Mouse (Mus musculus): ENCODE data around the gene Trhr2. TPM values are rescaled to one million over a fixed set of nuclear protein-coding genes. Genes with fewer than 3 reads are reported as not detected.

Gene Trhr2
- polyA plus RNA-seq, 1 experiment = 0.09 TPM

DNA sequence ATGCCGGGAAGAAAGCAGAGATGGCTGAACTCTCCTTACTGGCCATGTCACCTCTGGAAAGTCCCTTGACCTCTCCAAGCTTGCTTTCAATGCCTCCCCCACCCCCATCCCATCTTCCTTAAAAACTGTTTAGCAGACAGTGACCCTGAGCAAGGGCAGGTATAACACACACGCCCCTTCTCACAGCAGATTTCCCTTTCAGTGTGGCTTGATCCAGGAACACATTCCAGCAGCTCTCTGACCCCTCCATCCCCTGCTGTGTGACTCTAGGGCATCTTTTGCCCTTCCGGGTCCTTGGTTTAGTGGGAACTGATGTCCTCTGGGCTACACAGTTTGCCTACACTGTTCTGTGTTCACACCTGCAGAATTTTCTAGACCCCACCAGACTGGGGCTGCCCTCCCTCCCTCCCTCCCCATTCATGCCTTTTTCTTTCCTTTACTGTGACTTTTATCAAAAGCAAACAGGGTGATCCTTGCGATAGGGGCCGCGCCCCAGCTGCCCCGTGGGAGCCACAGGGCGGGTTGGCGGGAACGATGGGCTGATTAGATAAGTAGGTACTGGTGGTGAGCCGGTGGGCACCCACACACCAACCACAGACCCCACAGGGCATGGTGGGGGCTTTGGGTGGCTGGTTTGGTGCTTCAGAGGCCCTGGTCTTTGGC lies 41.4 kb downstream of the Trhr2 start:
- H3K36me3 ChIP-seq (ENCODE audit: control insufficient read depth, insufficient read depth, low read length) = 0 out of 2 replicates have a peak, but pooled peaks cover 2% of the 10 kb centered on the region
- peak overlapping the region; percentile 91 for H3K27ac ChIP-seq (ENCODE audit: insufficient read depth, low read depth, low read length)
- peaks cover 85% of the 10 kb centered on the region for H3K4me1 ChIP-seq (ENCODE audit: control insufficient read depth, insufficient read depth, insufficient read length, low read length)
- WGBS = 33% methylated on average over 11 of the region's 11 CpGs
- no peak overlapping the region for H3K4me3 ChIP-seq (ENCODE audit: low read depth, low read length)
- TF ChIP-seq POLR2A (IDR thresholded peaks at IDR 0.05; ENCODE audit: low read depth, low read length) = no peak
- no peak for TF ChIP-seq CTCF (IDR thresholded peaks at IDR 0.05; ENCODE audit: extremely low read depth, insufficient read length, insufficient replicate concordance, low read depth, low read length)
- no peaks in the 10 kb centered on the region for H3K27me3 ChIP-seq (ENCODE audit: control insufficient read depth, insufficient read depth, low read length)

- peaks cover 82% of the 10 kb centered on the region for H3K4me1 ChIP-seq (ENCODE audit: control insufficient read depth, insufficient read depth, insufficient read length, low read length)
- 20% methylated on average over 8 of the region's 8 CpGs for WGBS
- peak overlapping the region; percentile 0; the same call in 1 of the 2 replicates for H3K4me3 ChIP-seq (ENCODE audit: low read depth, low read length)
- H3K27ac ChIP-seq (ENCODE audit: insufficient read depth, low read depth, low read length) = peak overlapping the region; percentile 91
- no peaks in the 10 kb centered on the region for H3K27me3 ChIP-seq (ENCODE audit: control insufficient read depth, insufficient read depth, low read length)
- 0 out of 2 replicates have a peak, but pooled peaks cover 2% of the 10 kb centered on the region for H3K36me3 ChIP-seq (ENCODE audit: control insufficient read depth, insufficient read depth, low read length)
- TF ChIP-seq CTCF (IDR thresholded peaks at IDR 0.05; ENCODE audit: extremely low read depth, insufficient read length, insufficient replicate concordance, low read depth, low read length) = no peak
- TF ChIP-seq POLR2A (IDR thresholded peaks at IDR 0.05; ENCODE audit: low read depth, low read length) = no peak
Measured at GRCm38 (mm10) chr8:122317918-122318475, 42.5 kb downstream of the Trhr2 start.

DNA sequence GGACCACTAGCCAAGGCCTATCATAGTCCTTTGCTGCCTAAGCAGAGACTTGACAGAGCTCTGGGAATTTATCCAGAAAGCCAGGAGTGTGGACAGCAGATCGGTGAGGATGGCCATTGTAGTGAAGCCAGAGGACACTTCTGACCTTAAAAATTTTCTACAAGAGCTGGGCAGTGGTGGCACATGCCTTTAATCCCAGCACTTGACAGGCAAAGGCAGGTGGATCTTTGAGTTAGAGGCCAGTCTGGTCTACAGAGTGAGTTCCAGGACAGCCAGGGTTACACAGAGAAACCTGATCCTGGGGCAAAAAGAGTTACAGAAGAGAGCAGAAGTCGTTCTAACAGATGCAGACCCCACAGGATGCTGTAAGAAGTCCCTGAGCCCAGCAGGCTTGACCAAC lies 44.1 kb downstream of the Trhr2 start:
- Histone ChIP-seq H3K27ac (ENCODE audit: insufficient read depth, low read depth, low read length) (peak overlapping the region; percentile 85; the same call in 1 of the 2 replicates), H3K4me3 (ENCODE audit: low read depth, low read length) (no peak overlapping the region), H3K4me1 (ENCODE audit: control insufficient read depth, insufficient read depth, insufficient read length, low read length) (peaks cover 75% of the 10 kb centered on the region), H3K27me3 (ENCODE audit: control insufficient read depth, insufficient read depth, low read length) (no peaks in the 10 kb centered on the region), H3K36me3 (ENCODE audit: control insufficient read depth, insufficient read depth, low read length) (0 out of 2 replicates have a peak, but pooled peaks cover 2% of the 10 kb centered on the region)
- WGBS = 58% methylated on average over 2 of the region's 2 CpGs
- TF ChIP-seq POLR2A (IDR thresholded peaks at IDR 0.05; ENCODE audit: low read depth, low read length) (no peak), CTCF (IDR thresholded peaks at IDR 0.05; ENCODE audit: extremely low read depth, insufficient read length, insufficient replicate concordance, low read depth, low read length) (no peak)

- Histone ChIP-seq H3K4me3 (ENCODE audit: low read depth, low read length) (no peak overlapping the region), H3K27me3 (ENCODE audit: control insufficient read depth, insufficient read depth, low read length) (no peaks in the 10 kb centered on the region), H3K4me1 (ENCODE audit: control insufficient read depth, insufficient read depth, insufficient read length, low read length) (peaks cover 66% of the 10 kb centered on the region), H3K27ac (ENCODE audit: insufficient read depth, low read depth, low read length) (peak overlapping the region; percentile 58), H3K36me3 (ENCODE audit: control insufficient read depth, insufficient read depth, low read length) (peaks cover 5% of the 10 kb centered on the region; the same call in 1 of the 2 replicates)
- 22% methylated on average over 13 of the region's 13 CpGs for WGBS
- no peak for TF ChIP-seq CTCF (IDR thresholded peaks at IDR 0.05; ENCODE audit: extremely low read depth, insufficient read length, insufficient replicate concordance, low read depth, low read length)
- TF ChIP-seq POLR2A (IDR thresholded peaks at IDR 0.05; ENCODE audit: low read depth, low read length) = no peak
Measured at GRCm38 (mm10) chr8:122314899-122315496, 45.5 kb downstream of the Trhr2 start.

DNA sequence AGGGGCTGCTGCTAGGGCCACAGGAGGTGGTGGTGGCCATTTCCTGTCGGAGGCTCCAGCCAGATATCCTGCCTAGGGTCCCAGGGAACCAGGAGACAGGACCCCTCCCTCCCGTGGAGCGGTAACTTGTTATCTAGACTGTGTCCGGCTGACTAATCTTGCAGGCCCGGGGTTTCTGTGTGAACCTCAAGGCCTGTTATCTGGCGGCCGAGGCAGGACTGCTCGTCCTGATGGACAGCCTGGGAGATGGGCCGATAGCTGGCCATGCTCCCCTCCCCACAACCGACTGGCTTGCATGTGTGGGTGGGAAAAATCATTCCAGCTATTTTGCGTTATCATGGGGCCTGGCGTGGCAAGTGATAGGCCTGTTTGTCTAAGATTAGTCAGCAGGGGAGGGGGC lies 47.2 kb downstream of the Trhr2 start:
- no peak for TF ChIP-seq CTCF (IDR thresholded peaks at IDR 0.05; ENCODE audit: extremely low read depth, insufficient read length, insufficient replicate concordance, low read depth, low read length)
- TF ChIP-seq POLR2A (IDR thresholded peaks at IDR 0.05; ENCODE audit: low read depth, low read length) = no peak
- WGBS = 35% methylated on average over 12 of the region's 12 CpGs
- peaks cover 13% of the 10 kb centered on the region for H3K36me3 ChIP-seq (ENCODE audit: control insufficient read depth, insufficient read depth, low read length)
- peaks cover 53% of the 10 kb centered on the region for H3K4me1 ChIP-seq (ENCODE audit: control insufficient read depth, insufficient read depth, insufficient read length, low read length)
- no peak overlapping the region for H3K27ac ChIP-seq (ENCODE audit: insufficient read depth, low read depth, low read length)
- H3K27me3 ChIP-seq (ENCODE audit: control insufficient read depth, insufficient read depth, low read length) = no peaks in the 10 kb centered on the region
- H3K4me3 ChIP-seq (ENCODE audit: low read depth, low read length) = no peak overlapping the region

DNA sequence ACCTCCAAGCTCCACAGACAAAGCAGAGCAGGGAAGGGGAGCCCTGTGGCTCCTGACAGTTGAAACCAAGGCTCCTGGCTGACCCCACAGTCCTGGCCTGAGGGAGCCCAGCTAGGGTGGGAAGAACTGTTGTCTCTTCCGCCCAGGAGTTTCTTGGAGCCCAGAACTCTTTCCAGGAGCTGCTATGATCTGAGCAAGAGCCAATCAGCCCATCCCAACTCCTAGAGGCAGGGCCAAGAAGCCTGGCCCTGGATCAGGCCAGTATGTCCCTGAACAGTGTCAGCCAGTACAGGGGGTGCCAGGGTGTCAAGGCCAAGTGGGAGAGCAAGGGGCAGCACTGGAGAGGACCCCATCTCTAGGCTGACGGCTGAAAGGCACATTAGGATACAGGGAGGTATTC lies 48.0 kb downstream of the Trhr2 start:
- peaks cover 18% of the 10 kb centered on the region for H3K36me3 ChIP-seq (ENCODE audit: control insufficient read depth, insufficient read depth, low read length)
- H3K4me3 ChIP-seq (ENCODE audit: low read depth, low read length) = no peak overlapping the region
- no peaks in the 10 kb centered on the region for H3K27me3 ChIP-seq (ENCODE audit: control insufficient read depth, insufficient read depth, low read length)
- H3K27ac ChIP-seq (ENCODE audit: insufficient read depth, low read depth, low read length) = no peak overlapping the region
- TF ChIP-seq POLR2A (IDR thresholded peaks at IDR 0.05; ENCODE audit: low read depth, low read length) (no peak), CTCF (IDR thresholded peaks at IDR 0.05; ENCODE audit: extremely low read depth, insufficient read length, insufficient replicate concordance, low read depth, low read length) (no peak)
- WGBS = 68% methylated on average over 2 of the region's 2 CpGs
- H3K4me1 ChIP-seq (ENCODE audit: control insufficient read depth, insufficient read depth, insufficient read length, low read length) = peaks cover 51% of the 10 kb centered on the region

- WGBS = 72% methylated on average over 2 of the region's 2 CpGs
- Histone ChIP-seq H3K36me3 (ENCODE audit: control insufficient read depth, insufficient read depth, low read length) (peaks cover 22% of the 10 kb centered on the region), H3K4me3 (ENCODE audit: low read depth, low read length) (no peak overlapping the region), H3K4me1 (ENCODE audit: control insufficient read depth, insufficient read depth, insufficient read length, low read length) (peaks cover 50% of the 10 kb centered on the region), H3K27me3 (ENCODE audit: control insufficient read depth, insufficient read depth, low read length) (no peaks in the 10 kb centered on the region), H3K27ac (ENCODE audit: insufficient read depth, low read depth, low read length) (no peak overlapping the region)
- TF ChIP-seq CTCF (IDR thresholded peaks at IDR 0.05; ENCODE audit: extremely low read depth, insufficient read length, insufficient replicate concordance, low read depth, low read length) (no peak), POLR2A (IDR thresholded peaks at IDR 0.05; ENCODE audit: low read depth, low read length) (no peak)
Measured at GRCm38 (mm10) chr8:122311115-122311514, 49.4 kb downstream of the Trhr2 start.
